Comparison of ENCODE assay signal across 8 mouse cellular contexts in the genomic region with DNA sequence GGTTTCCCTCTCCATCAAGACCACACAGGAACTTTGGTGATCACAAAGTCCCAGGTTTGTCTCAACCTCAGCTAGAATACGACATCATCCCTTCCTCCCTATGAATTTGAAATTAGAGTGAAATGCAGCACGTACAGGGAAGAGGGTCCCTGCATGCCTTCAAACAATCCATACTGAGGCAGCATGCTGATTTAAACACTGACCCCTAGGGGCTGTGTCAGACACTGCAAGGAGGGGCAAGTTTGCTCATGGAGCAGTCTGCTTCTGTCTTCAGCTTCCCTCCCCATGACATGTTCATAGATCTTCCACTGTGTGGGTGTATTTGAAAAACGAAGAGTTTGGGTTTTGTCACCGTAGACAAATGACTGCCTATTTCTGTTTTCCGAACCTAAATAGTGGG.
DNase-seq lines count a peak whose midpoint lies in the region; ATAC-seq lines count a peak whose summit lies in the region.

No protein-coding gene starts in this region.

- no peak for ATAC-seq in hindbrain, embryonic 11.5 days (ENCODE audit: low FRiP score)
- no peak for ATAC-seq in hindbrain, embryonic 16.5 days
- ATAC-seq in neural tube, embryonic 15.5 days (ENCODE audit: low FRiP score) = no peak

- H3K4me2 ChIP-seq in hindbrain, embryonic 11.5 days (replicated peaks; ENCODE audit: low read depth, low read length) = no peak overlapping the region
- H3K4me2 ChIP-seq in hindbrain, embryonic 16.5 days (ENCODE audit: low read length) = no peak overlapping the region
- no peak overlapping the region for H3K4me2 ChIP-seq in neural tube, embryonic 15.5 days

- no peaks in the 10 kb centered on the region for H3K36me3 ChIP-seq in hindbrain, embryonic 11.5 days (ENCODE audit: control insufficient read depth, insufficient read depth, low read length)
- H3K36me3 ChIP-seq in hindbrain, embryonic 16.5 days (ENCODE audit: control insufficient read depth, insufficient read depth, low read length) = no peaks in the 10 kb centered on the region
- H3K36me3 ChIP-seq in embryonic facial prominence, embryonic 10.5 days (replicated peaks) = no peaks in the 10 kb centered on the region
- no peaks in the 10 kb centered on the region for H3K36me3 ChIP-seq in neural tube, embryonic 15.5 days

- H3K4me1 ChIP-seq in hindbrain, embryonic 11.5 days (replicated peaks; ENCODE audit: control insufficient read depth, insufficient read depth, low read length) = no peaks in the 10 kb centered on the region
- no peaks in the 10 kb centered on the region for H3K4me1 ChIP-seq in hindbrain, embryonic 16.5 days (ENCODE audit: control insufficient read depth, insufficient read depth, low read depth, low read length)
- H3K4me1 ChIP-seq in embryonic facial prominence, embryonic 10.5 days = no peaks in the 10 kb centered on the region
- no peaks in the 10 kb centered on the region for H3K4me1 ChIP-seq in neural tube, embryonic 15.5 days

- H3K4me3 ChIP-seq in hindbrain, embryonic 11.5 days (ENCODE audit: low read depth, low read length) = no peak overlapping the region
- no peak overlapping the region for H3K4me3 ChIP-seq in hindbrain, embryonic 16.5 days (ENCODE audit: low read length)
- H3K4me3 ChIP-seq in embryonic facial prominence, embryonic 10.5 days = no peak overlapping the region
- no peak overlapping the region for H3K4me3 ChIP-seq in neural tube, embryonic 15.5 days (replicated peaks)

- no peaks in the 10 kb centered on the region for H3K9me3 ChIP-seq in hindbrain, embryonic 11.5 days (ENCODE audit: control insufficient read depth, low read length)
- no peaks in the 10 kb centered on the region for H3K9me3 ChIP-seq in hindbrain, embryonic 16.5 days (ENCODE audit: control insufficient read depth, low read length)
- no peaks in the 10 kb centered on the region for H3K9me3 ChIP-seq in embryonic facial prominence, embryonic 10.5 days
- H3K9me3 ChIP-seq in neural tube, embryonic 15.5 days (replicated peaks) = no peaks in the 10 kb centered on the region

- WGBS in hindbrain, embryonic 11.5 days = 57% methylated on average over 5 of the region's 5 CpGs
- WGBS in hindbrain, embryonic 16.5 days = 57% methylated on average over 5 of the region's 5 CpGs
- 59% methylated on average over 5 of the region's 5 CpGs for WGBS in embryonic facial prominence, embryonic 10.5 days
- WGBS in neural tube, embryonic 15.5 days = 59% methylated on average over 5 of the region's 5 CpGs

- no peak overlapping the region for H3K27ac ChIP-seq in hindbrain, embryonic 11.5 days (ENCODE audit: low read depth, low read length)
- no peak overlapping the region for H3K27ac ChIP-seq in hindbrain, embryonic 16.5 days (ENCODE audit: low read depth, low read length)
- no peak overlapping the region for H3K27ac ChIP-seq in embryonic facial prominence, embryonic 10.5 days (replicated peaks)
- no peak overlapping the region for H3K27ac ChIP-seq in neural tube, embryonic 15.5 days (replicated peaks)

- no peak overlapping the region for H3K9ac ChIP-seq in hindbrain, embryonic 11.5 days (ENCODE audit: low read depth, low read length)
- no peak overlapping the region for H3K9ac ChIP-seq in hindbrain, embryonic 16.5 days (ENCODE audit: low read depth, low read length)
- no peak overlapping the region for H3K9ac ChIP-seq in neural tube, embryonic 15.5 days (replicated peaks)

- H3K27me3 ChIP-seq in hindbrain, embryonic 11.5 days (ENCODE audit: control insufficient read depth, insufficient read depth, low read length) = no peaks in the 10 kb centered on the region
- H3K27me3 ChIP-seq in hindbrain, embryonic 16.5 days (replicated peaks; ENCODE audit: control insufficient read depth, insufficient read depth, low read length) = no peaks in the 10 kb centered on the region
- peaks cover 10% of the 10 kb centered on the region; the same call in 1 of the 2 replicates for H3K27me3 ChIP-seq in embryonic facial prominence, embryonic 10.5 days (replicated peaks; ENCODE audit: low read depth, poor library complexity, severe bottlenecking)
- no peaks in the 10 kb centered on the region for H3K27me3 ChIP-seq in neural tube, embryonic 15.5 days (replicated peaks)

- DNase-seq in hindbrain, embryonic 11.5 days (ENCODE audit: low spot score) = peak; percentile 31
- peak; percentile 7 for DNase-seq in thymus, postnatal 0 days (ENCODE audit: low spot score)
- DNase-seq in thymus, adult 18-20 months = no peak
- peak; percentile 45 for DNase-seq in embryonic facial prominence, embryonic 10.5 days (ENCODE audit: low spot score)
- DNase-seq in right cerebral cortex, adult 18-20 months = no peak
- DNase-seq in testis, postnatal 14 days (ENCODE audit: low spot score) = no peak

Comparison
In these comparisons a context has a peak if more than half of its experiments do, and no peak if none do; other contexts are left out.
1. DNase-seq: peak in hindbrain, embryonic 11.5 days (single experiment), thymus, postnatal 0 days (single experiment) and embryonic facial prominence, embryonic 10.5 days (single experiment); none in thymus, adult 18-20 months (0 of 2), right cerebral cortex, adult 18-20 months (single experiment) and testis, postnatal 14 days (single experiment).